Mouse (Mus musculus) heart, adult 2 months (tissue): ENCODE data around the gene Ascl3. TPM values are rescaled to one million over a fixed set of nuclear protein-coding genes. Genes with fewer than 3 reads are reported as not detected.

ENCODE experiments used
- DNase-seq, 2 experiments: peaks; one replicate each; pipeline ENCODE4 v3.0.0; 2021
- H3K27ac ChIP-seq: fragments of 200-600 bp; 2 replicates; pipeline ENCODE4 v1.8.1; 2022
- H3K27me3 ChIP-seq: fragments of 200-500 bp; 2 replicates; pipeline ENCODE4 v1.6.1; 2012; ENCODE audit warnings: mild to moderate bottlenecking, low read length, inconsistent platforms, mixed read lengths; ENCODE audit not compliant: control insufficient read depth, insufficient read depth
- H3K36me3 ChIP-seq: fragments of 200-500 bp; 2 replicates; pipeline ENCODE4 v1.6.1; 2012; ENCODE audit warnings: low read length, inconsistent platforms; ENCODE audit not compliant: control insufficient read depth, insufficient read depth
- H3K4me1 ChIP-seq: fragments of 200-500 bp; 2 replicates; pipeline ENCODE4 v1.6.1; 2011; ENCODE audit warnings: low read length; ENCODE audit not compliant: control insufficient read depth, insufficient read depth
- H3K4me3 ChIP-seq: fragments of 200-600 bp; 2 replicates; pipeline ENCODE4 v1.8.1; 2022
- H3K79me2 ChIP-seq: fragments of 200-500 bp; replicated peaks from 2 replicates; pipeline ENCODE4 v1.6.1; 2012; ENCODE audit warnings: mild to moderate bottlenecking, inconsistent platforms, low read length, moderate library complexity, mixed read lengths; ENCODE audit not compliant: control insufficient read depth, insufficient read depth
- H3K9ac ChIP-seq: fragments of 200-500 bp; 2 replicates; pipeline ENCODE4 v1.6.1; 2012; ENCODE audit warnings: low read depth, mild to moderate bottlenecking, control low read depth, inconsistent platforms, low read length, mixed read lengths
- CTCF ChIP-seq: fragments of 200-600 bp; IDR thresholded peaks from 2 replicates; pipeline ENCODE4 v1.8.1; 2022; ENCODE audit warnings: antibody characterized with exemption, mild to moderate bottlenecking, moderate library complexity
- EP300 ChIP-seq: fragments of 200-500 bp; IDR thresholded peaks from 2 replicates; pipeline ENCODE4 v1.6.1; 2011; ENCODE audit warnings: low read depth, low read length, control low read depth; ENCODE audit not compliant: insufficient read depth
- POLR2A ChIP-seq: fragments of 200-500 bp; IDR thresholded peaks from 2 replicates; pipeline ENCODE4 v1.6.1; 2011; ENCODE audit warnings: mild to moderate bottlenecking, low read depth, low read length, control low read depth; ENCODE audit not compliant: insufficient read depth
- WGBS: fragments of 180-500 bp; shearing (Covaris S2); methylation state at CpG from one replicate; pipeline ENCODE4 v1.1.7; 2018; 5-methylcytosine and 5-hydroxymethylcytosine counted together
- intact Hi-C: fragments of 180-260 bp; cut with DNase I; formaldehyde crosslinking; loops from one replicate; pipeline ENCODE4 v1.15.1; 2025
- polyA plus RNA-seq: library from polyadenylated mRNA; depleted of rRNA; stranded (reverse); fragments of >200 nt; gene quantifications from 2 replicates; pipeline ENCODE4 v1.2.3, GENCODE M21; 2012
- total RNA-seq, 2 experiments: library from RNA; stranded (reverse); gene quantifications; 2 replicates each; pipeline ENCODE4 v1.2.3; 2021

Ascl3 gene
- total and polyA plus RNA-seq, 3 experiments: not detected

- TF ChIP-seq POLR2A: no peak
- TF ChIP-seq CTCF: peak; percentile 81
- 0 out of 2 replicates have a peak, but pooled peaks have one; percentile 21 for TF ChIP-seq EP300
- peaks cover 7% of the 10 kb centered on the region for H3K36me3 ChIP-seq
- no peaks in the 10 kb centered on the region for H3K79me2 ChIP-seq
- peaks cover 9% of the 10 kb centered on the region for H3K4me1 ChIP-seq
- H3K9ac ChIP-seq: no peak overlapping the region
- no peak overlapping the region for H3K4me3 ChIP-seq
- 30% methylated on average over 4 of the region's 4 CpGs for WGBS
- no peaks in the 10 kb centered on the region for H3K27me3 ChIP-seq
- intact Hi-C loops: no loop called here
- peak; percentile 45 to 48 for DNase-seq
- H3K27ac ChIP-seq: no peak overlapping the region; the same call in 1 of the 2 replicates
These were observed 24.3 kb downstream of the Ascl3 start for GRCm38 (mm10) chr7:109707023-109707785.

GRCm38 (mm10) chr7:109704461-109704860 lies 27.1 kb downstream of the Ascl3 start:
- H3K4me1 ChIP-seq: peaks cover 8% of the 10 kb centered on the region
- H3K27ac ChIP-seq: no peak overlapping the region
- H3K27me3 ChIP-seq: no peaks in the 10 kb centered on the region
- no peaks in the 10 kb centered on the region for H3K79me2 ChIP-seq
- H3K36me3 ChIP-seq: peaks cover 4% of the 10 kb centered on the region
- H3K4me3 ChIP-seq: peak overlapping the region; percentile 85; the same call in 1 of the 2 replicates
- WGBS: 63% methylated on average over 3 of the region's 3 CpGs
- intact Hi-C loops: no loop called here
- H3K9ac ChIP-seq: no peak overlapping the region
- TF ChIP-seq POLR2A (no peak), EP300 (no peak), CTCF (no peak)
- no peak for DNase-seq

GRCm38 (mm10) chr7:109704016-109704377 lies 27.5 kb downstream of the Ascl3 start:
- 5% methylated on average over 17 of the region's 17 CpGs for WGBS
- DNase-seq: no peak
- Histone ChIP-seq H3K27me3 (no peaks in the 10 kb centered on the region), H3K27ac (peak overlapping the region; percentile 66), H3K79me2 (no peaks in the 10 kb centered on the region), H3K4me1 (peaks cover 8% of the 10 kb centered on the region), H3K4me3 (peak overlapping the region; percentile 85), H3K36me3 (peaks cover 2% of the 10 kb centered on the region), H3K9ac (peak overlapping the region; percentile 78)
- no peak for TF ChIP-seq CTCF
- no peak for TF ChIP-seq POLR2A
- TF ChIP-seq EP300: no peak
- intact Hi-C loops: no loop called here

- H3K9ac ChIP-seq: peak within 1 kb of the TSS; percentile 78
- intact Hi-C loops: no loop called here
These were observed 28.1 kb downstream of the Ascl3 start, which contains the start of the genes St5 and Akip1 for GRCm38 (mm10) chr7:109703190-109704015. Gene St5 (minus strand): TSS chr7:109703605. Gene Akip1 (plus strand): TSS chr7:109703690.

GRCm38 (mm10) chr7:109702721-109703120 lies 28.8 kb downstream of the Ascl3 start:
- Histone ChIP-seq H3K4me1 (peaks cover 6% of the 10 kb centered on the region), H3K36me3 (no peaks in the 10 kb centered on the region; the same call in 1 of the 2 replicates), H3K27ac (no peak overlapping the region), H3K9ac (no peak overlapping the region), H3K27me3 (no peaks in the 10 kb centered on the region), H3K79me2 (no peaks in the 10 kb centered on the region), H3K4me3 (no peak overlapping the region)
- TF ChIP-seq EP300 (no peak), CTCF (no peak), POLR2A (no peak)
- WGBS: 75% methylated on average over 4 of the region's 4 CpGs
- intact Hi-C loops: no loop called here
- no peak for DNase-seq

More at GRCm38 (mm10) chr7:109703190-109704015, 28.1 kb downstream of the Ascl3 start, which contains the start of the genes St5 and Akip1:
- Histone ChIP-seq H3K79me2 (no peaks in the 10 kb centered on the region), H3K27me3 (no peaks in the 10 kb centered on the region), H3K4me1 (peaks cover 6% of the 10 kb centered on the region), H3K4me3 (peak within 1 kb of the TSS; percentile 85), H3K27ac (peak within 1 kb of the TSS; percentile 66), H3K36me3 (peaks cover under 1% of the 10 kb centered on the region)
- peak; percentile 78 for TF ChIP-seq POLR2A
- TF ChIP-seq EP300: no peak
- WGBS: 1% methylated on average over 61 of the region's 61 CpGs
- DNase-seq: peak; percentile 95 to 97

- intact Hi-C loops: no loop called here
- peak; percentile 41 for TF ChIP-seq CTCF
- no peak for TF ChIP-seq POLR2A
- no peak for TF ChIP-seq EP300
These were observed 31.3 kb downstream of the Ascl3 start for GRCm38 (mm10) chr7:109700213-109700612.

More at GRCm38 (mm10) chr7:109700213-109700612, 31.3 kb downstream of the Ascl3 start:
- Histone ChIP-seq H3K4me3 (no peak overlapping the region), H3K9ac (no peak overlapping the region), H3K79me2 (no peaks in the 10 kb centered on the region), H3K36me3 (no peaks in the 10 kb centered on the region), H3K4me1 (peaks cover 3% of the 10 kb centered on the region; the same call in 1 of the 2 replicates), H3K27ac (no peak overlapping the region), H3K27me3 (no peaks in the 10 kb centered on the region)
- DNase-seq: no peak
